Mouse (Mus musculus) neural tube, embryonic 12.5 days (tissue): ENCODE data around the gene Adsl. TPM values are rescaled to one million over a fixed set of nuclear protein-coding genes. Genes with fewer than 3 reads are reported as not detected.
"Not testable (repeated sequence)": the region's sequence is repeated elsewhere in the genome, so short reads cannot be mapped to it uniquely, and the experiment has no call there.

ENCODE experiments used
- ATAC-seq: fragments of 200-750 bp; cut with Nextera tagmentation; 2 replicates; pipeline ENCODE4 v1.8.0; 2017; ENCODE audit warnings: low read depth, mild to moderate bottlenecking, moderate TSS enrichment, moderate library complexity; ENCODE audit not compliant: low FRiP score
- H3K27ac ChIP-seq: fragments of 300-500 bp; sonication (generic); 2 replicates; pipeline ENCODE4 v1.5.1; 2016
- H3K27me3 ChIP-seq: fragments of 300-500 bp; sonication (generic); replicated peaks from 2 replicates; pipeline ENCODE4 v1.6.1; 2016; ENCODE audit warnings: mild to moderate bottlenecking
- H3K36me3 ChIP-seq: fragments of 300-500 bp; sonication (generic); 2 replicates; pipeline ENCODE4 v1.6.1; 2016; ENCODE audit warnings: mild to moderate bottlenecking
- H3K4me1 ChIP-seq: fragments of 300-500 bp; sonication (generic); 2 replicates; pipeline ENCODE4 v1.6.1; 2016
- H3K4me2 ChIP-seq: fragments of 300-500 bp; sonication (generic); replicated peaks from 2 replicates; pipeline ENCODE4 v1.6.1; 2016; ENCODE audit warnings: mild to moderate bottlenecking
- H3K4me3 ChIP-seq: fragments of 300-500 bp; sonication (generic); 2 replicates; pipeline ENCODE4 v1.5.1; 2016
- H3K9ac ChIP-seq: fragments of 300-500 bp; sonication (generic); 2 replicates; pipeline ENCODE4 v1.6.1; 2016; ENCODE audit warnings: mild to moderate bottlenecking
- H3K9me3 ChIP-seq: fragments of 300-500 bp; sonication (generic); 2 replicates; pipeline ENCODE4 v1.6.1; 2016; ENCODE audit warnings: mild to moderate bottlenecking
- WGBS: fragments of 180-500 bp; shearing (Covaris S2); methylation state at CpG from one replicate; pipeline ENCODE4 v1.1.7; 2016; 5-methylcytosine and 5-hydroxymethylcytosine counted together
- polyA plus RNA-seq: library from polyadenylated mRNA; unstranded; fragments of >200 nt; fragmentation: Nextera tagmentation; extraction: Ambion mirVana; gene quantifications from 2 replicates; pipeline ENCODE4 v1.2.1, GENCODE M21; 2016

Adsl gene
- polyA plus RNA-seq, 1 experiment from 2014 or later, result 120 TPM

DNA sequence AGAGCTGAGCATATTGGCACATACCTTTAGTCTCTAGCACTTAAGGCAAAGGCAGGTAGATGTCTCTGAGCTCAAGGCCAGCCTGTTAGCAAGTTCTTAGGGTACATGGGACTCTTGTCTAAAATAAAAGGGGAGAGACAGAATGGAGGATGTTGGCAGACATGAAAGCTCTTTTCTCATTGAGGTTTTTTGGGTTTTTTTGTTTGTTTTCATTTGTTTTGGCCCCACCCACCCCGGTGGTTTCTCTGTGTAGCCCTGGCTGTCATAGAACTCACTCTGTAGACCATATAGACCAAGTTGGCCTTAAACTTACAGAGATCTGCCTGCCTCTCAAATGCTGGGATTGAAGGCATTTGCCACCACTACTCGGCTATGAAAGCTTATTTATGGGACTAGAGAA is 24.1 kb upstream of the Adsl start:
- no peak for ATAC-seq
- H3K4me2 ChIP-seq, result no peak overlapping the region
- H3K27ac ChIP-seq, result no peak overlapping the region
- H3K9ac ChIP-seq, result no peak overlapping the region
- H3K4me1 ChIP-seq, result no peaks in the 10 kb centered on the region
- H3K9me3 ChIP-seq, result no peaks in the 10 kb centered on the region
- WGBS, result 97% methylated on average over 2 of the region's 2 CpGs
- H3K27me3 ChIP-seq, result no peaks in the 10 kb centered on the region
- H3K4me3 ChIP-seq, result no peak overlapping the region
- peaks cover 78% of the 10 kb centered on the region for H3K36me3 ChIP-seq

DNA sequence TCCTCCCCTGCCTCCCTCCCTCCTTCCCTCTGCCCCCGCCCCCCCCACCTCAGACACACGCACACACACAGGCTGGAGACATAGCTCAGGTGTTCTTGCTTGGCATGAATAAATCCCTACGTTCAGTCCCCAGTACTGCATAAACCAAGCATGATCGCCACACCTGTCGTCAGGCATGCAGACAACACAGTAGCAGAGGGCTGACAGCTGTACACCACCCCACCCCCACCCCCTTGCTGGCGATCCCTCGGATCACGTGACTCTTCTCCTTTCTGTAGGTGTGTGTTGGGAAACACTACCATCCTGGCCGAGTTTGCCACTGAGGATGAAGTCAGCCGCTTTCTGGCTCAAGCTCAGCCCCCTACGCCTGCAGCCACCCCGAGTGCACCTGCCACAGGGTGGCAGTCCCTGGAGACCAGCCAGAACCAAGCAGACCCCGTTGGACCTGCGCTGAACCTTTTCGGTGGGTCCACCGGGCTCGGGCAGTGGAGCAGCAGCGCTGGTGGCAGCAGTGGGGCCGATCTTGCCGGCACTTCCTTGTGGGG is 19.4 kb upstream of the Adsl start:
- Histone ChIP-seq H3K27me3 (no peaks in the 10 kb centered on the region), H3K36me3 (peaks cover 67% of the 10 kb centered on the region)

DNA sequence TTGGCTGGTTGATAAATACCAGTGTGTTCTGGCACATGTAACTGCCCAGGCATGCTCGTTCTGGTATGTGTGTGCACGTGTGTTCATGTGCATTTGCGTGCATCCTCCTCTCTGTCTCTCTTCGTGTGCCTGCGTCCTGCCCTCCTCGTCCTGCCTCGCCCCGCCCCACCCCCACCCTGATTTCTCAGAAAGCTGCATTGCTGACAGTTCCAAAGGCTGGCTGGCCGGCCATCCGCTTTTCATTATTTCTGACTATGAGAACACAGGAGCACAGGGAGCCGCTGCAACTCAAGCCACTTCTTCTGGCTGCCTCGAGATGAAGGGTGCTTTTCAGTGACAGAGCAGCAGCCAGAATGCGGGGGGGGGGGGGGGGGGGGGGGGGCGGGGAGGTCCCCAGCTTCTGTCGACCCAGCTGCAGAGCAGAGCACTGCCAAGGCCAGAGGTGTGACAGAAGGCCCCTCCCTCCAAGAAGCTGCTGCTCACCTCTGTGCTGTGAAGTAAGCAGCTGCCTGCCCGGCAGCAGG is 18.2 kb upstream of the Adsl start:
- 50% methylated on average over 15 of the region's 16 CpGs for WGBS
- Histone ChIP-seq H3K4me2 (no peak overlapping the region), H3K4me1 (no peaks in the 10 kb centered on the region), H3K9me3 (no peaks in the 10 kb centered on the region), H3K36me3 (peaks cover 62% of the 10 kb centered on the region), H3K27me3 (no peaks in the 10 kb centered on the region), H3K9ac (no peak overlapping the region), H3K27ac (no peak overlapping the region), H3K4me3 (no peak overlapping the region)
- no peak for ATAC-seq

More for the DNA sequence above, 19.4 kb upstream of the Adsl start:
- H3K27ac ChIP-seq, result no peak overlapping the region
- H3K9ac ChIP-seq, result no peak overlapping the region
- 84% methylated on average over 20 of the region's 20 CpGs for WGBS
- H3K9me3 ChIP-seq, result no peaks in the 10 kb centered on the region
- ATAC-seq, result no peak
- H3K4me1 ChIP-seq, result no peaks in the 10 kb centered on the region
- no peak overlapping the region for H3K4me3 ChIP-seq
- no peak overlapping the region for H3K4me2 ChIP-seq

DNA sequence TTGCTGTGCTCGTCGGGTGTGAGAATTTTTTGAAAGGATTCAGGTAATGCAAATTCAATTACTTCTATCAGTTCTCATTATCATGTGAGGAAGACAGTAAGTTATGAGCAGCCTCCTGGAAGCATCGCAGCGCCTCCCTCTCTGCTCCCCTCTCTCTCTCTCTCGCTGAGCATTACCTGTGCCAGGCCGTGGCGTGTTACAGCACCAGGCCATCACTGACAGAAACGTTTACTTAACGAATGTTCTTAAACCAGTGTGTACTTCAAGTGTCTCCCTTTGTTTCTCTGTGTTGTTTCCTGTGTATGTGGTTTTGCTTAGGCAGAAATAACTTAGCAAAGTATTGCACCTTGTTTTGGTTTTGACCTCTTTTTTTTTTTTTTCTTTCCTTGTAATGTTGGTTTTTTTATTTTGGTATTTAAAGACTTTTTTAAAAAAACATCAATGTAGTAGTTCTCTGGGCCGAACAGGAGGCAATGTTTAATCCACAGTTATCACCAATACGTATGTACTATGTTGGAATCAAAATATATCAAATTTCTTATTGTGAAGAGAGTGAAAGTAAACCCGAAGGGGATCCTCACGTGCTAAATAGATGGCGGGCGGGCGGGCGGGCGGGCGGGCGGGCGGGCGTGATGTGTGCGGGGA is 17.5 kb upstream of the Adsl start:
- peaks cover 57% of the 10 kb centered on the region for H3K36me3 ChIP-seq
- not testable (repeated sequence) for H3K27ac ChIP-seq, H3K4me1 ChIP-seq, H3K27me3 ChIP-seq, H3K4me2 ChIP-seq, H3K9me3 ChIP-seq, H3K4me3 ChIP-seq, ATAC-seq, H3K9ac ChIP-seq
- 91% methylated on average over 23 of the region's 23 CpGs for WGBS

DNA sequence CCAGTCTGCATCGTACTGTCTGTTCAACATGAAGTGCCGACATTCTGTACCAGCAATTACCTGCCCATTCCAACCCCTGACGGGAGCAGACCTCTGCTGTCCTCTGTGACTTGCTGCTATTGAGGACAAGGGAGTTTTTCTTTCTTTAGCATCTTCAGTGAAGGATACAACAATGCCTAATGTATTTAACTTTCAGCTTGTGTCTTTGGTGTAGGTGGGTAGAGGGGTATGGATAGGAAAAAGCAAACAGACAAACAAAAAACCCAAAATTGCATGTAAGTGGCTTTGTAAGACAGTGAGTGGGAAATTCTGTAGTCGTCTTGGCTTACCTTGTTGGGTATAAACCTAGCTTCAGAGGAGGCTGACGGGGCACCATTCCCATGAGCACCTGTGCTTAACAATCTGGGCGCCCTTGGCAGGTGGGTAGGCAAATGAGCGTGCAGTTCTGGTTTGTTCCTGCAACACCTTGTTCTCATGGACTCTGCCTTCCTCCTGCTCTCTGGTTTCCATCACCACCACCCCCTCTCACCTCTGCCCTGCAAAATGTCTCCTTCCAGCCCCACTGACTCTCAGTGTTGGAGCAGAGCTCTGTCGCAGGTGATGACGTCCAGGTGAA is 16.8 kb upstream of the Adsl start:
- Histone ChIP-seq H3K9me3 (no peaks in the 10 kb centered on the region), H3K27ac (no peak overlapping the region), H3K4me2 (no peak overlapping the region), H3K4me3 (no peak overlapping the region), H3K27me3 (no peaks in the 10 kb centered on the region), H3K36me3 (peaks cover 52% of the 10 kb centered on the region), H3K4me1 (no peaks in the 10 kb centered on the region), H3K9ac (no peak overlapping the region)
- ATAC-seq, result no peak
- 94% methylated on average over 9 of the region's 9 CpGs for WGBS

DNA sequence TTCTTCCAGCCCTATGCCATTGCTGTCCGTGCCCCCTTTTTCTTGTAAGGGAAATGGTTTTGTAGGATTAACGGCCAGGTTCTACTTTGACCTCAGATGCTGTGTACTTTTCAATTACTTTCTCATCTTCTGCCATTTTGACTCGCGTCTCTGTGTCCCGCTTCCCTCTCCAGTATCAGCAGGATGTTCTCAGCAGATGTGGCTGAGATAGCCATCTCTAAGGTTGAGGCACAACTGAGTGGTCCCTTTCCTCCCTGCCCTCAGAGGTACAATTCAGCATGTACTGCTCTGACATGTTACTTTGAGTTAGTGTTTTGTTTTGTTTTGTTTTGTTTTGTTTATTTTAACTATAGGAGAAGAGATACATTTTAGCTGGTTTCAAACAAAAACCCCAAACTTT is 13.4 kb upstream of the Adsl start:
- H3K27ac ChIP-seq, result no peak overlapping the region
- H3K27me3 ChIP-seq, result no peaks in the 10 kb centered on the region
- ATAC-seq, result no peak
- H3K9ac ChIP-seq, result no peak overlapping the region
- 97% methylated on average over 5 of the region's 5 CpGs for WGBS
- no peak overlapping the region for H3K4me3 ChIP-seq
- no peak overlapping the region for H3K4me2 ChIP-seq
- no peaks in the 10 kb centered on the region for H3K4me1 ChIP-seq
- H3K9me3 ChIP-seq, result no peaks in the 10 kb centered on the region
- peaks cover 33% of the 10 kb centered on the region for H3K36me3 ChIP-seq

DNA sequence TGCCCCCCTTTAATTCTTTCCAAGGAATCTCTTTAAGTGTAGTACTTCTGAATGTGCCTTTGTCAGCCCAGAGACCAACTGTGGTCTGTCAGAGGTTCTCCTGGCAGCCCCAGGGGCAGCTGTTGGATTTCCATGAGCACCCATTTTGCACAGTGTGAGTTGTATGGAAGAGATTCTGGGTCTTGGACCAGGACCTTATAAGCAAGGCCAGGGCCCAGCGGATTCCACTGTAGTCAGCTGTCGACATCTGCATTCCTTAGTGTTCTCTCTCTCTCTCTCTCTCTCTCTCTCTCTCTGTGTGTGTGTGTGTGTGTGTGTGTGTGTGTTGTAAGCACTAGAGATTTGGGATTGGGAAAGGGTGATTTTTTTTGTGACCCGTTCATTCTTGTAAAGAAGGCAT is 11.6 kb upstream of the Adsl start:
- Histone ChIP-seq H3K27ac (no peak overlapping the region), H3K36me3 (peaks cover 21% of the 10 kb centered on the region), H3K4me1 (no peaks in the 10 kb centered on the region), H3K4me2 (no peak overlapping the region), H3K4me3 (no peak overlapping the region), H3K9ac (no peak overlapping the region), H3K27me3 (no peaks in the 10 kb centered on the region), H3K9me3 (no peaks in the 10 kb centered on the region)
- WGBS, result 92% methylated on average over 3 of the region's 3 CpGs
- ATAC-seq, result no peak

DNA sequence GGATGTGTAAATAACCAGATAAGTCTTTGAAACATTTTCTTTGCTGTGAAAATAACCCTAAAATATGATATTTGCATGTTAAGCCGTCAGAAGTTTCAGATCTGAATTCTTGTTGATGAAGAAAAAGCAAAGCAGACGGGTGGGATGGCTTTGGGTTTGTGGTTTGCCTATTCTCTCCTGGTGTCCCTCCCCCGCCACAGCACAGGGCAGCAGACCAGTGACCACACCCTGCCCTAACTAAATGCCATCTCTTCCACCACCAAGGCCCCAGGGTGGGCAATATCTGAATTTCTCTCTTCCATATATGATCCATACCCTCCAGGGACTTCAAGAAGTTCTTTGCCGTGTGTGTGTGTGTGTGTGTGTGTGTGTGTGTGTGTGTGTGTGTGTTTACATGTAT is 9.7 kb upstream of the Adsl start:
- Histone ChIP-seq H3K4me1 (no peaks in the 10 kb centered on the region), H3K36me3 (peaks cover 12% of the 10 kb centered on the region), H3K27ac (no peak overlapping the region), H3K9me3 (no peaks in the 10 kb centered on the region), H3K4me3 (no peak overlapping the region), H3K9ac (no peak overlapping the region), H3K27me3 (no peaks in the 10 kb centered on the region), H3K4me2 (no peak overlapping the region)
- WGBS, result 84% methylated on average over 4 of the region's 4 CpGs
- ATAC-seq, result no peak

DNA sequence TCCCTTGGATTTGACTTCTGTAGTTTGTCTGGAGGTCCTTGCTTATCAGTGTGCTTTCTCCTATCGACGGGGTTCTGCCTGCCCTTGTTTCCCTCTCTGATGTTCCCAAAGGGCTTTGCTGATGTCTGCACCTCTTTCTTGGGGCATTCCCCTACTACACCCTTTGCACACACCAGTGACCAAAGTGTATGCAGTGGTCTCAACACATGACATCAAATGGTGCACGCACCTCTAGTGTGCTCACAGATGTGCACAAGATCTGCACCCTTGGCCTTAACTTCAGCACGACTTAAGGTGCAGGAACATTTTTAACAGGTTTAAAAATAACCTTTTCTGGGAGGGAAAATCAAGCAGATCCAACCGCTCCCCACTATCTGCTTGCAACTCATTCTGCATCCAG is 8.9 kb upstream of the Adsl start:
- no peaks in the 10 kb centered on the region for H3K27me3 ChIP-seq
- ATAC-seq, result no peak
- peaks cover 8% of the 10 kb centered on the region for H3K36me3 ChIP-seq
- H3K9me3 ChIP-seq, result no peaks in the 10 kb centered on the region
- no peaks in the 10 kb centered on the region for H3K4me1 ChIP-seq
- no peak overlapping the region for H3K4me2 ChIP-seq
- H3K9ac ChIP-seq, result no peak overlapping the region
- no peak overlapping the region for H3K27ac ChIP-seq
- no peak overlapping the region for H3K4me3 ChIP-seq
- WGBS, result 94% methylated on average over 5 of the region's 5 CpGs

DNA sequence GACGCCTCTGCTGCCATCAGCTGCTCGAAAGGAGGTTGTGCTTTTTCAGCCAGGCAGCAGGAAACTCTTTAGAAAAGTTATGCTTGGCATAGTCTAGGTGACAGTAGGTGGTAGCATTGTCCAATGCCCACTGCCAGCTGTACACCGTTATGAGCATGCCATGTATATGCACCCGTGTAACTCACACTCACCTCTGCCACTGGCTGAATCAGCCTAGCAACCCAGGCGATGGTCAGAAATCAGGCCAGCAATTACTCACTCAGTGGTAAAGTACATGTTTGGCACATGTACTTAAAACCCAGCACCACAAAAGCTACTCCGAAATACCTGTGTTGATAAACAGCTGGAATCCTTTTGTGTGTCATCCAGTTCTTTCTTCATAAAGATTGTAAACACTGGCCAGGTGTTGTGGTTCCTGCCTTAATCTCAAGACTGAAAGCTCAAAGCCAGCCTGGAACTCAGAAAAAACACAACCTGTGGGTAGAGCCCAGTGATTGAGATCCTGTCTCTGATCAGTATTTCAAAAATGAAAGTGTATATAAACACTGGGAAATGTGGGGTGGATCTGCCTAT is 6.7 kb upstream of the Adsl start:
- Histone ChIP-seq H3K4me1 (no peaks in the 10 kb centered on the region), H3K9ac (no peak overlapping the region), H3K4me2 (no peak overlapping the region), H3K4me3 (no peak overlapping the region), H3K9me3 (no peaks in the 10 kb centered on the region), H3K27me3 (no peaks in the 10 kb centered on the region), H3K27ac (no peak overlapping the region), H3K36me3 (peaks cover 6% of the 10 kb centered on the region; the same call in 1 of the 2 replicates)
- WGBS, result 92% methylated on average over 6 of the region's 6 CpGs
- no peak for ATAC-seq

DNA sequence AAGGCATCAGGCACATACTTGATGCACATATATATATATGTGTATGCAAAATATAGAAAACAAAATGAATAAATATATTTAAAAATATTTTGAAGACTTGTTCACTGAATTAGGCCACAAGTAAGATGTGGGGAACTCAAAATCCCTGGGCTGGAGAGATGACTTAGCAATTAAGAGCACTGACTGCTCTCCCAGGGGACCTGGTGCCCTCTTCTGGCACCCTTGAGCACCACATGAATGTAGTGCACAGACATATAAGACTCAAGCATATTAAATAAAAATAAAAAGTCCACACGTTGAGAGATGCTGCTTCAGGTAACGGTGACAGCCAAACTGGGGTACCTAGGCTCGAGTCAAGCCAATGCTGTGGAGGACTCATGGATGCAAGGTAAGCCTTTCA is 2.4 kb upstream of the Adsl start:
- no peak overlapping the region for H3K4me2 ChIP-seq
- no peak overlapping the region for H3K27ac ChIP-seq
- H3K4me1 ChIP-seq, result peaks cover 11% of the 10 kb centered on the region
- H3K4me3 ChIP-seq, result no peak overlapping the region
- ATAC-seq, result no peak
- no peak overlapping the region for H3K9ac ChIP-seq
- H3K36me3 ChIP-seq, result 0 out of 2 replicates have a peak, but pooled peaks cover 3% of the 10 kb centered on the region
- no peaks in the 10 kb centered on the region for H3K9me3 ChIP-seq
- 63% methylated on average over 3 of the region's 3 CpGs for WGBS
- no peaks in the 10 kb centered on the region for H3K27me3 ChIP-seq

DNA sequence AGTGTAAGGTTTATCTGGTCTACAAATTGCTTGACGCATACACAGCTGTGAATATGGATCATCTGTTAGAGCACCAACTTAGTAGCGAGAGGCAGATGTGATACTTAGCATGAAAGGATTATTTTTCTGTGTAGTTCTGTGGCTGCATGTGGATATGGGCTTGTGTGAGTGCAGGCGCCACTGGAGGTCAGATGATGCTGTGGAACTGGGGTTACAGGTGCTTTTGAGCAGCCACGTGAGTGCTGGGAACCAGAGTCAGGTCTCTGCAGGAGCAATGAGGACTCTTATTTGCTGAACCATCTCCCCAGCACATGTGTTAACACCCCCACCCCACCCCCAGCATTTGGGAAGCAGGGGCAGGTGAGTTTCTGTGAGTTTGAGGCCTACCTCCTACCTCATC is 1.1 kb downstream of the Adsl start:
- ATAC-seq, result no peak
- Histone ChIP-seq H3K4me1 (peaks cover 11% of the 10 kb centered on the region), H3K4me2 (peak overlapping the region; percentile 75), H3K4me3 (peak overlapping the region; percentile 86), H3K27ac (no peak overlapping the region), H3K36me3 (peaks cover 27% of the 10 kb centered on the region), H3K27me3 (no peaks in the 10 kb centered on the region), H3K9me3 (no peaks in the 10 kb centered on the region), H3K9ac (peak overlapping the region; percentile 75)
- WGBS, result 61% methylated on average over 4 of the region's 4 CpGs
